Mouse (Mus musculus) kidney, embryonic 15.5 days (tissue): ENCODE measurements at regions not wholly inside any gene's neighbourhood (a gene's known extent, or its start where the extent isn't known, plus 50 kb on each side); places are given as distances from the start of the nearest gene placed in this dataset.

Source experiments
- ATAC-seq: fragments of 200-750 bp; cut with Nextera tagmentation; replicated peaks from 2 replicates; pipeline ENCODE4 v1.8.0; 2017; ENCODE audit warnings: moderate TSS enrichment; ENCODE audit not compliant: low FRiP score
- H3K27ac ChIP-seq: fragments of 300-500 bp; sonication (generic); 2 replicates; pipeline ENCODE4 v1.5.1; 2015; ENCODE audit warnings: mild to moderate bottlenecking, inconsistent platforms
- H3K27me3 ChIP-seq: fragments of 300-500 bp; sonication (generic); 2 replicates; pipeline ENCODE4 v1.6.1; 2015; ENCODE audit warnings: inconsistent platforms
- H3K36me3 ChIP-seq: fragments of 300-500 bp; sonication (generic); 2 replicates; pipeline ENCODE4 v1.6.1; 2015; ENCODE audit warnings: inconsistent platforms
- H3K4me1 ChIP-seq: fragments of 300-500 bp; sonication (generic); 2 replicates; pipeline ENCODE4 v1.6.1; 2015; ENCODE audit warnings: inconsistent platforms
- H3K4me2 ChIP-seq: fragments of 300-500 bp; sonication (generic); 2 replicates; pipeline ENCODE4 v1.6.1; 2015; ENCODE audit warnings: moderate library complexity, mild to moderate bottlenecking, inconsistent platforms
- H3K4me3 ChIP-seq: fragments of 300-500 bp; sonication (generic); replicated peaks from 2 replicates; pipeline ENCODE4 v1.5.1; 2015; ENCODE audit warnings: mild to moderate bottlenecking, inconsistent platforms
- H3K9ac ChIP-seq: fragments of 300-500 bp; sonication (generic); 2 replicates; pipeline ENCODE4 v1.6.1; 2015; ENCODE audit warnings: mild to moderate bottlenecking, inconsistent platforms
- H3K9me3 ChIP-seq: fragments of 300-500 bp; sonication (generic); replicated peaks from 2 replicates; pipeline ENCODE4 v1.6.1; 2016; ENCODE audit warnings: inconsistent platforms
- WGBS: fragments of 180-500 bp; shearing (Covaris S2); methylation state at CpG from one replicate; pipeline ENCODE4 v1.1.7; 2015; ENCODE audit warnings: mixed read lengths; 5-methylcytosine and 5-hydroxymethylcytosine counted together

DNA sequence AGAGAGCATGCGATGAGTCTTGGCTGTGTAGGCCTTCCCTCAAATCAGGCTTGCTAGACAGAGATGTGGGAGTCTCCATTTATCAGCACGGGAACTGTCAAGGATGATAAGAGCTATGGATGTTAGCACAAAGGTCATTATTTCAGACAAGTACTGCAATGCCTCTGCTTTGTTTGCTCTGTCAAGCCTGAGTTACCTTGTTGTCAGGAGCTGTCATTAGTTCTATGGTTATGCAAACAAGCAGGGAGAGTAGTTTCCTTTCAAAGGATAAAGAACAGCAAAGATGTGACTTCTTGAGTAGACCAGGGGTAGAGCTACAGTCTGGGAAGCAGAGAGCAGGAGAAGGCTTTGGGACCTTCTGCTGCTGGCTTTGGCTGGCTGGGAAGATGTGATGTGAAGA, 461.5 kb upstream of the Btbd3 start:
- peak; percentile 60; the same call in 1 of the 2 replicates for ATAC-seq

GRCm38 (mm10) chr2:137784091-137784490, 472.3 kb upstream of the Btbd3 start:
- Histone ChIP-seq H3K4me3 (no peak overlapping the region), H3K36me3 (no peaks in the 10 kb centered on the region), H3K27ac (no peak overlapping the region), H3K27me3 (no peaks in the 10 kb centered on the region), H3K4me1 (no peaks in the 10 kb centered on the region), H3K4me2 (no peak overlapping the region), H3K9me3 (no peaks in the 10 kb centered on the region), H3K9ac (no peak overlapping the region)
- WGBS = 81% methylated on average over 6 of the region's 6 CpGs
- no peak for ATAC-seq

More for the DNA sequence above, 461.5 kb upstream of the Btbd3 start:
- Histone ChIP-seq H3K4me1 (no peaks in the 10 kb centered on the region), H3K27me3 (no peaks in the 10 kb centered on the region), H3K9me3 (no peaks in the 10 kb centered on the region), H3K27ac (no peak overlapping the region), H3K4me2 (no peak overlapping the region), H3K9ac (no peak overlapping the region), H3K36me3 (no peaks in the 10 kb centered on the region), H3K4me3 (no peak overlapping the region)
- 34% methylated on average over 2 of the region's 2 CpGs for WGBS

- Histone ChIP-seq H3K4me2 (no peak overlapping the region), H3K27me3 (no peaks in the 10 kb centered on the region), H3K4me3 (no peak overlapping the region), H3K36me3 (no peaks in the 10 kb centered on the region), H3K9ac (no peak overlapping the region), H3K27ac (no peak overlapping the region), H3K9me3 (no peaks in the 10 kb centered on the region), H3K4me1 (no peaks in the 10 kb centered on the region)
- WGBS = 89% methylated on average over 3 of the region's 3 CpGs
- no peak for ATAC-seq
Observed at GRCm38 (mm10) chr2:137777430-137777829, 478.9 kb upstream of the Btbd3 start.

DNA sequence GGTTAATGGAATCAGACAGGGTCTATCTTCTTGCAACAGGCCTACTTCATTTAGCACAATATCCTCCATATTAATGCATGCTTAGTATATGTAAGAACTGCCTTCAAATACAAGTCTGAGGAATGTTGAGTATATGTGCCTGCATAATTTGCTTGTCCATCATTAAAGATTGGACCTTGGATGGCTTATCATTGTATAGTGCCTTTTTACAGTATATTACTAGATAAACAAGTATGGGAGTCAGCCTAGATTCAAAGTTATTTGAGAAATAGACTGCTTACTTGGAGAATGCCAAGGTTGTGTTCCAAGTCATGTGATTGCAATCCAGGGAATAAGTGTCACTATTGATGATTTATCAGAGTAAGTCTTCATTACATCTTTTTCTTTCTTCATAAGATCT, 491.6 kb upstream of the Btbd3 start:
- no peaks in the 10 kb centered on the region for H3K27me3 ChIP-seq
- ATAC-seq = no peak
- H3K4me3 ChIP-seq = no peak overlapping the region
- H3K27ac ChIP-seq = no peak overlapping the region
- no peaks in the 10 kb centered on the region for H3K9me3 ChIP-seq
- H3K36me3 ChIP-seq = no peaks in the 10 kb centered on the region
- no peak overlapping the region for H3K4me2 ChIP-seq
- H3K9ac ChIP-seq = no peak overlapping the region
- H3K4me1 ChIP-seq = no peaks in the 10 kb centered on the region

DNA sequence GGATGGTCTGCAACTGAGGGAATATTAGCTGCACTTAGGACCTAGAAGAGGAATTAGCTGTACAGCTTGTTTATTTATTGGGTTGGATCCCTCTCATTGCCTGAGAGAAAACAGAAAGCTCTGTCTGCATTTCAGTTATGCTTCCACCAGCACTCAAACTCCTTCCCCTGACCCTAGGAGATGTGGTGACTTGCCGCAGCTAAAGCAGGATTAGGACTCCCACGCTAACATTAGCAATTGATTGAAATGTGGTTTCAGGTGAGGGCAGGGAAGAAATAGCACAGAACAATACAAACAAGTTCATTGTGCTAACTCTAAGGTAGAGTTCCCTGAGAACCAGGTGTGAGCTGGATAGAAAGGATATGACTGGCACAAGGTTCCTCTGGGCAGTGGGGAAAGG, 496.9 kb upstream of the Btbd3 start:
- Histone ChIP-seq H3K4me3 (no peak overlapping the region), H3K27me3 (no peaks in the 10 kb centered on the region), H3K4me1 (peaks cover 3% of the 10 kb centered on the region; the same call in 1 of the 2 replicates), H3K27ac (no peak overlapping the region), H3K36me3 (no peaks in the 10 kb centered on the region), H3K4me2 (no peak overlapping the region), H3K9ac (no peak overlapping the region), H3K9me3 (no peaks in the 10 kb centered on the region)
- ATAC-seq = no peak
- 85% methylated on average over 2 of the region's 2 CpGs for WGBS

DNA sequence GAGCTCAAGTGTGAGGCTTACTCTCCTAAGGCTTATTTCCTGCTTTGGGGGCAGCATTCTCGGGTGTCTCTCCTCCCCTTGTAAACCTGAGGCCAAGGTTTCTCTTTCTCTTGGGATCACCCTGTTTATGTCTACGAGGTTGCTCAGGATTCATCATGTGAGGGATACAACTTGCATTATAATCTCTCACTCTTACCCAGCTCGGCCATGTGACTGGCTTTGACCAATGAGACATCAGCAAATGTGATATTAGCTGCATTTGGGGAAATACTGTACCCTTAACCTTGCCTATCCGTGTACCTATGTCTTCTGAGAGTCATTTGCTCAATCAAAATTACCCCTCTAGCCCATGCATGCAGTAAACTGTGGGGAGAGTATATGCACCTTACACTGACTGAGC, 498.0 kb upstream of the Btbd3 start:
- no peak for ATAC-seq
- Histone ChIP-seq H3K4me2 (no peak overlapping the region), H3K27me3 (no peaks in the 10 kb centered on the region), H3K4me1 (peaks cover 3% of the 10 kb centered on the region; the same call in 1 of the 2 replicates), H3K4me3 (no peak overlapping the region), H3K36me3 (no peaks in the 10 kb centered on the region), H3K9ac (no peak overlapping the region), H3K9me3 (no peaks in the 10 kb centered on the region), H3K27ac (no peak overlapping the region)
- WGBS = 58% methylated on average over 4 of the region's 4 CpGs

DNA sequence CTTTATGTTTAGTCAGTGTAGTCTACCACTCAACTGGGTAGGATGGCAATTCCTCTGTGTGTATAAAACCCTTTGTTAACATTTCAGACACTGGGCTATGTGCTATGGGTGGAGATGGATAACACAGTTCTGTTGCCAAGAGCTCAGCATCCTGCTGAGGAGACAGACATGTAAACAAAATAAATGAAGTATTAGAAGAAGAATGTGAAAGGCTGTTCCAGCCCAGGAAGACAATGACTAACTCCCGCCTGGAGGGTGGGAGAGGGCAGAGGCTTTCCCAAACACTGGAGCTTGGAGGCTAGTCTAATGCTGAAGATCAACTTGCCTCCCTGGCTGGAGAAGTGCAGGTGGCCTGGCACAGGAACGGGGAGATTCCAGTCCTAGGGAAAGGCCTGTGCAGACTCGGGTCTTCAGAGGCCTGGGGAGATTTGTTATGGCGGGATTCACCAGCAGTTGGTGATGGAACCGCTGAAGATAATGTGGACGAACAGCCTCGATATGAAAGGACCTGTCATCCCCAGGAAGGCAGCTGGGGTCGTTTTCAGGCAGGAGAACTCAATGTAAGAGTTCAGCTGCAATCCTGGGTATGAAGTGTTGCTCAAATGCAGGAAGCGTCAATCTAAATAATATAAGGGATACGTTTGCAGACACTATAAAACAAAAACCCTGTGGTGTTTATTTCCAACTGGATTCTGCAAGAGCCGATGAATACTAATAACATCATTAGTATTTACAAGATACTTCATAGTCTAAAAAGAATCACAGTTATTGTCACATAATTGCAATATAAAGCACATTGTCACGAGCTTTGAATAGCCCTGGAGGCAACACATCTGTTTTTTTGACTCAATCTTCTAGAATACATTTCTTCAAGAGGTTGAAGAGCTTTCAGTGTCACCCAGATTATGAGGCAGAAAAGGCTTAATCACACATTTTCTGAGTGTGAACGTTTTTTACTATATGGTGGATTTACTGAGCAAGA, 498.8 kb upstream of the Btbd3 start:
- H3K9ac ChIP-seq = no peak overlapping the region
- no peaks in the 10 kb centered on the region for H3K27me3 ChIP-seq
- peaks cover 3% of the 10 kb centered on the region; the same call in 1 of the 2 replicates for H3K4me1 ChIP-seq
- H3K4me3 ChIP-seq = no peak overlapping the region
- H3K36me3 ChIP-seq = no peaks in the 10 kb centered on the region
- H3K9me3 ChIP-seq = no peaks in the 10 kb centered on the region
- 52% methylated on average over 13 of the region's 13 CpGs for WGBS
- no peak overlapping the region for H3K4me2 ChIP-seq
- ATAC-seq = no peak
- H3K27ac ChIP-seq = no peak overlapping the region

DNA sequence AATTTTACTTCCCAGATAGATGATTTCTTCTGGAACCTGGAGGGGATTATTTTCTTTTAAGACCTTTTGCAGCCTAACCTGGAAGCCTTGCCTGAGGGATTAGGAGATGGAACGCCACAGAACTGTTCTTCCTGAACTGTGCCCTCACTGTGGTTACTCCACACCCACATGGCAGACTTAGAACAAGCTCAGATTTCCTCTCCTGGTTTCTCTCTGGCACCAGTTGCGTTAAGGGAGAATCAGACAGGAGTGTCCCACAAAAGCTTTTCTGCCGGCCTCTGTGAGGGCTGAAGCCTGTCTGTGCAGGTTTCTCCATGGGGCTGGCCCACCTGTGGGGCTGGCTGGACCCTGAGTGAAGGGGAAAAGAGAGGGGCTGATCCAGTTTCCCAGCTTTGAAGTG, 500.1 kb upstream of the Btbd3 start:
- no peak overlapping the region for H3K4me3 ChIP-seq
- WGBS = 6% methylated on average over 3 of the region's 3 CpGs
- H3K4me1 ChIP-seq = peaks cover 3% of the 10 kb centered on the region; the same call in 1 of the 2 replicates
- no peaks in the 10 kb centered on the region for H3K9me3 ChIP-seq
- no peak overlapping the region for H3K9ac ChIP-seq
- no peaks in the 10 kb centered on the region for H3K27me3 ChIP-seq
- no peak for ATAC-seq
- H3K4me2 ChIP-seq = peak overlapping the region; percentile 22; the same call in 1 of the 2 replicates
- H3K27ac ChIP-seq = no peak overlapping the region
- H3K36me3 ChIP-seq = no peaks in the 10 kb centered on the region

- no peak overlapping the region for H3K4me3 ChIP-seq
- no peak for ATAC-seq
- no peaks in the 10 kb centered on the region for H3K9me3 ChIP-seq
- no peaks in the 10 kb centered on the region for H3K27me3 ChIP-seq
- no peak overlapping the region for H3K4me2 ChIP-seq
- peaks cover 3% of the 10 kb centered on the region; the same call in 1 of the 2 replicates for H3K4me1 ChIP-seq
- WGBS = 93% methylated on average over 3 of the region's 3 CpGs
- no peaks in the 10 kb centered on the region for H3K36me3 ChIP-seq
- no peak overlapping the region for H3K27ac ChIP-seq
- no peak overlapping the region for H3K9ac ChIP-seq
Observed at GRCm38 (mm10) chr2:137754481-137754880, 501.9 kb upstream of the Btbd3 start.

DNA sequence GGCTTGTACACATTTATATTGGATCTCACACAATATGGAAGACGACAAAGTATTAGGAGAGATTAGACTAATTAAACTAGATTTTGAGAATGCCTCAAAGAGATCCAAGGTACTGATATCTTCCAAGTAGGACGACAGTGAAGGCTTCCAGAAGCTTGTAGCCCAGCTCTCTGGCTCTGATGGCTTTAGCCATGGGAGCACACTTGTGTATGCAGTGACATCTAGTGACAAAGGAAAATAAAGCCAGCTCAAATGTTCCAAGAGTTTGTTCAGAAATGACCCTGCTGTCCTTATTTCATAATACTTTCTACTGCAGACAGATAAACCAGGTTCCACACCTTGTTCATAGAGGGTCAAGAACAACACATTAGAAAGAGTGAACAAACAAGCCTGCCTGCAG, 524.0 kb upstream of the Btbd3 start:
- no peak overlapping the region for H3K4me2 ChIP-seq
- no peak overlapping the region for H3K27ac ChIP-seq
- no peak overlapping the region for H3K9ac ChIP-seq
- H3K36me3 ChIP-seq = no peaks in the 10 kb centered on the region
- ATAC-seq = 0 out of 2 replicates have a peak, but pooled peaks have one; percentile 69
- no peak overlapping the region for H3K4me3 ChIP-seq
- WGBS = 17% methylated on average over 2 of the region's 2 CpGs
- H3K4me1 ChIP-seq = peaks cover 21% of the 10 kb centered on the region
- H3K27me3 ChIP-seq = no peaks in the 10 kb centered on the region
- no peaks in the 10 kb centered on the region for H3K9me3 ChIP-seq

- WGBS = 80% methylated on average over 12 of the region's 12 CpGs
- H3K36me3 ChIP-seq = no peaks in the 10 kb centered on the region
- no peak overlapping the region for H3K27ac ChIP-seq
- no peak overlapping the region for H3K4me2 ChIP-seq
- no peaks in the 10 kb centered on the region for H3K9me3 ChIP-seq
- no peak overlapping the region for H3K9ac ChIP-seq
- no peak overlapping the region for H3K4me3 ChIP-seq
- no peaks in the 10 kb centered on the region for H3K27me3 ChIP-seq
- ATAC-seq = no peak
- H3K4me1 ChIP-seq = peaks cover 21% of the 10 kb centered on the region
Observed at GRCm38 (mm10) chr2:137730472-137730931, 525.9 kb upstream of the Btbd3 start.

DNA sequence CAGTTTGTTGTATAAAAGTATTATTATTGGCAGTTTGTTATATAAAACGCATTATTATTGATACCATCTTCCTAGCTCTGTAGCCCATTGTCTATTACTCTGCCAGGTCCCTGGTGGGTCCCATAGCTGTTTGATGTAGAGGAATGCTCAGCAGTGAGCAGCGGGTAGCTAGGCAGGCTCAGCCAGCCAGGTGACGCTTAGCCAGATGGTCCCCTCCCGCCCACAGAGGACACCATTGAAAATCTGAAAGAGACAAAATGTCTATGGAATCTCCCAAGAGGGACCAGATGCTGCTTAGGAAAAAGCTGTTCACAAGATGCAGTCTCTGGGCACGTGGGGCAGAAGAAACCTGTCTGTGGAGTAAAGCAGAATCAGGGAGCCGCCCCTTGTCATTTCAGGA, 526.5 kb upstream of the Btbd3 start:
- WGBS = 75% methylated on average over 6 of the region's 6 CpGs
- Histone ChIP-seq H3K4me1 (peaks cover 21% of the 10 kb centered on the region), H3K9me3 (no peaks in the 10 kb centered on the region), H3K27ac (no peak overlapping the region), H3K4me3 (no peak overlapping the region), H3K9ac (no peak overlapping the region), H3K4me2 (no peak overlapping the region), H3K36me3 (no peaks in the 10 kb centered on the region), H3K27me3 (no peaks in the 10 kb centered on the region)
- no peak for ATAC-seq
